Mouse (Mus musculus): ENCODE measurements at regions not wholly inside any gene's neighbourhood (a gene's known extent, or its start where the extent isn't known, plus 50 kb on each side); places are given as distances from the start of the nearest gene placed in this dataset.

- Histone ChIP-seq H3K4me2 (no peak overlapping the region), H3K27ac (no peak overlapping the region), H3K9ac (no peak overlapping the region), H3K27me3 (no peaks in the 10 kb centered on the region), H3K4me1 (no peaks in the 10 kb centered on the region), H3K9me3 (replicated peaks) (no peaks in the 10 kb centered on the region), H3K36me3 (no peaks in the 10 kb centered on the region), H3K4me3 (replicated peaks) (no peak overlapping the region)
- 70% methylated on average over 6 of the region's 6 CpGs for WGBS
- ATAC-seq (replicated peaks; ENCODE audit: low FRiP score), result no peak
These were observed 116.2 kb downstream of the Mbl2 start for GRCm38 (mm10) chr19:30348924-30349323.

- Histone ChIP-seq H3K9ac (no peak overlapping the region), H3K4me3 (replicated peaks) (no peak overlapping the region), H3K4me1 (peaks cover 9% of the 10 kb centered on the region), H3K27ac (no peak overlapping the region), H3K27me3 (no peaks in the 10 kb centered on the region), H3K36me3 (no peaks in the 10 kb centered on the region), H3K4me2 (no peak overlapping the region), H3K9me3 (replicated peaks) (no peaks in the 10 kb centered on the region)
- 0 out of 2 replicates have a peak, but pooled peaks have one; percentile 18 for ATAC-seq (replicated peaks; ENCODE audit: low FRiP score)
- WGBS, result 9% methylated on average over 4 of the region's 4 CpGs
These were observed 122.2 kb downstream of the Mbl2 start for GRCm38 (mm10) chr19:30354981-30355380.

- Histone ChIP-seq H3K27me3 (no peaks in the 10 kb centered on the region), H3K4me3 (replicated peaks) (no peak overlapping the region), H3K27ac (no peak overlapping the region), H3K9ac (no peak overlapping the region), H3K4me1 (peaks cover 9% of the 10 kb centered on the region), H3K36me3 (no peaks in the 10 kb centered on the region), H3K4me2 (no peak overlapping the region), H3K9me3 (replicated peaks) (no peaks in the 10 kb centered on the region)
- WGBS, result 80% methylated on average over 6 of the region's 6 CpGs
- no peak for ATAC-seq (replicated peaks; ENCODE audit: low FRiP score)
These were observed 126.2 kb downstream of the Mbl2 start for GRCm38 (mm10) chr19:30358961-30359360.

- no peaks in the 10 kb centered on the region for H3K36me3 ChIP-seq
- peak overlapping the region; percentile 82 for H3K27ac ChIP-seq
- H3K4me3 ChIP-seq (replicated peaks), result no peak overlapping the region
- no peaks in the 10 kb centered on the region for H3K9me3 ChIP-seq (replicated peaks)
- no peak overlapping the region for H3K9ac ChIP-seq
- H3K27me3 ChIP-seq, result no peaks in the 10 kb centered on the region
- peak overlapping the region; percentile 32 for H3K4me2 ChIP-seq
- ATAC-seq (replicated peaks; ENCODE audit: low FRiP score), result 0 out of 2 replicates have a peak, but pooled peaks have one; percentile 58
- H3K4me1 ChIP-seq, result peaks cover 7% of the 10 kb centered on the region; the same call in 1 of the 2 replicates
- 18% methylated on average over 5 of the region's 5 CpGs for WGBS
These were observed 139.2 kb downstream of the Mbl2 start for GRCm38 (mm10) chr19:30371901-30372300.

- H3K9ac ChIP-seq, result no peak overlapping the region
- H3K27me3 ChIP-seq, result no peaks in the 10 kb centered on the region
- H3K27ac ChIP-seq, result 0 out of 2 replicates have a peak overlapping the region, but pooled peaks have one; percentile 41
- ATAC-seq (replicated peaks; ENCODE audit: low FRiP score), result no peak
- WGBS, result 47% methylated on average over 6 of the region's 6 CpGs
- H3K4me1 ChIP-seq, result no peaks in the 10 kb centered on the region
- H3K9me3 ChIP-seq (replicated peaks), result no peaks in the 10 kb centered on the region
- H3K4me3 ChIP-seq (replicated peaks), result no peak overlapping the region
- no peak overlapping the region for H3K4me2 ChIP-seq
- no peaks in the 10 kb centered on the region for H3K36me3 ChIP-seq
These were observed 147.0 kb downstream of the Mbl2 start for GRCm38 (mm10) chr19:30379767-30380166.

- Histone ChIP-seq H3K9ac (no peak overlapping the region), H3K4me2 (peak overlapping the region; percentile 12; the same call in 1 of the 2 replicates), H3K27ac (peak overlapping the region; percentile 52), H3K36me3 (no peaks in the 10 kb centered on the region), H3K9me3 (replicated peaks) (no peaks in the 10 kb centered on the region), H3K4me1 (no peaks in the 10 kb centered on the region), H3K27me3 (no peaks in the 10 kb centered on the region), H3K4me3 (replicated peaks) (no peak overlapping the region)
- WGBS, result 35% methylated on average over 6 of the region's 6 CpGs
- ATAC-seq (replicated peaks; ENCODE audit: low FRiP score), result 0 out of 2 replicates have a peak, but pooled peaks have one; percentile 58
These were observed 147.9 kb downstream of the Mbl2 start for GRCm38 (mm10) chr19:30380515-30381206.

- WGBS, result 24% methylated on average over 5 of the region's 5 CpGs
- H3K4me1 ChIP-seq, result peaks cover 6% of the 10 kb centered on the region; the same call in 1 of the 2 replicates
- H3K4me3 ChIP-seq (replicated peaks), result no peak overlapping the region
- no peaks in the 10 kb centered on the region for H3K27me3 ChIP-seq
- 0 out of 2 replicates have a peak overlapping the region, but pooled peaks have one; percentile 20 for H3K27ac ChIP-seq
- no peak overlapping the region for H3K9ac ChIP-seq
- no peaks in the 10 kb centered on the region; the same call in 1 of the 2 replicates for H3K9me3 ChIP-seq (replicated peaks)
- H3K4me2 ChIP-seq, result no peak overlapping the region
- ATAC-seq (replicated peaks; ENCODE audit: low FRiP score), result no peak
- H3K36me3 ChIP-seq, result no peaks in the 10 kb centered on the region
These were observed 155.7 kb downstream of the Dkk1 start for GRCm38 (mm10) chr19:30393791-30394190.

- no peak overlapping the region for H3K9ac ChIP-seq
- no peaks in the 10 kb centered on the region for H3K27me3 ChIP-seq
- H3K27ac ChIP-seq, result peak overlapping the region; percentile 60
- H3K4me1 ChIP-seq, result 0 out of 2 replicates have a peak, but pooled peaks cover 2% of the 10 kb centered on the region
- 56% methylated on average over 6 of the region's 6 CpGs for WGBS
- H3K36me3 ChIP-seq, result no peaks in the 10 kb centered on the region
- peak overlapping the region; percentile 9; the same call in 1 of the 2 replicates for H3K4me2 ChIP-seq
- ATAC-seq (replicated peaks; ENCODE audit: low FRiP score), result peak; percentile 79
- no peaks in the 10 kb centered on the region for H3K9me3 ChIP-seq (replicated peaks)
- H3K4me3 ChIP-seq (replicated peaks), result no peak overlapping the region
These were observed 142.5 kb downstream of the Dkk1 start for GRCm38 (mm10) chr19:30406943-30407342.

- Histone ChIP-seq H3K9ac (no peak overlapping the region), H3K36me3 (no peaks in the 10 kb centered on the region), H3K9me3 (replicated peaks) (no peaks in the 10 kb centered on the region), H3K4me2 (peak overlapping the region; percentile 22; the same call in 1 of the 2 replicates), H3K4me3 (replicated peaks) (no peak overlapping the region), H3K27me3 (no peaks in the 10 kb centered on the region), H3K4me1 (peaks cover 8% of the 10 kb centered on the region), H3K27ac (peak overlapping the region; percentile 74)
- WGBS, result 27% methylated on average over 10 of the region's 10 CpGs
- ATAC-seq (replicated peaks; ENCODE audit: low FRiP score), result peak; percentile 67
These were observed 129.7 kb downstream of the Dkk1 start for GRCm38 (mm10) chr19:30419556-30420280.

GRCm38 (mm10) chr19:30425627-30426026 lies 123.8 kb downstream of the Dkk1 start:
- Histone ChIP-seq H3K9me3 (replicated peaks) (no peaks in the 10 kb centered on the region), H3K4me3 (replicated peaks) (no peak overlapping the region), H3K9ac (no peak overlapping the region), H3K4me2 (no peak overlapping the region), H3K27ac (no peak overlapping the region), H3K4me1 (0 out of 2 replicates have a peak, but pooled peaks cover 2% of the 10 kb centered on the region), H3K27me3 (no peaks in the 10 kb centered on the region), H3K36me3 (no peaks in the 10 kb centered on the region)
- ATAC-seq (replicated peaks; ENCODE audit: low FRiP score), result no peak
- 82% methylated on average over 2 of the region's 2 CpGs for WGBS

- no peak for ATAC-seq (replicated peaks; ENCODE audit: low FRiP score)
- Histone ChIP-seq H3K4me1 (0 out of 2 replicates have a peak, but pooled peaks cover 2% of the 10 kb centered on the region), H3K27me3 (no peaks in the 10 kb centered on the region), H3K9me3 (replicated peaks) (no peaks in the 10 kb centered on the region), H3K4me2 (no peak overlapping the region), H3K9ac (no peak overlapping the region), H3K27ac (no peak overlapping the region), H3K36me3 (no peaks in the 10 kb centered on the region), H3K4me3 (replicated peaks) (no peak overlapping the region)
- WGBS, result 12% methylated on average over 2 of the region's 2 CpGs
These were observed 122.0 kb downstream of the Dkk1 start for GRCm38 (mm10) chr19:30427484-30427883.

GRCm38 (mm10) chr19:30433141-30433540 lies 116.3 kb downstream of the Dkk1 start:
- ATAC-seq (replicated peaks; ENCODE audit: low FRiP score), result no peak
- H3K27ac ChIP-seq, result no peak overlapping the region
- no peaks in the 10 kb centered on the region for H3K36me3 ChIP-seq
- no peaks in the 10 kb centered on the region for H3K27me3 ChIP-seq
- no peaks in the 10 kb centered on the region for H3K9me3 ChIP-seq (replicated peaks)
- H3K4me1 ChIP-seq, result no peaks in the 10 kb centered on the region
- H3K4me2 ChIP-seq, result no peak overlapping the region
- no peak overlapping the region for H3K4me3 ChIP-seq (replicated peaks)
- H3K9ac ChIP-seq, result no peak overlapping the region
- WGBS, result 91% methylated on average over 1 of the region's 1 CpGs
